Mouse (Mus musculus) bone marrow, adult 2 months (tissue): Measurements from ENCODE around the gene Wbp11. TPM values are rescaled to one million over a fixed set of nuclear protein-coding genes. Genes with fewer than 3 reads are reported as not detected.

Experiments used
- H3K27ac ChIP-seq: fragments of 200-500 bp; 2 replicates; pipeline ENCODE4 v1.5.1; 2012; ENCODE audit warnings: low read depth, mild to moderate bottlenecking, control low read depth, inconsistent platforms, low read length; ENCODE audit not compliant: control insufficient read depth, poor library complexity, insufficient read depth
- H3K4me1 ChIP-seq: fragments of 200-500 bp; 2 replicates; pipeline ENCODE4 v1.6.1; 2011; ENCODE audit warnings: low read length; ENCODE audit not compliant: control insufficient read depth, insufficient read depth
- H3K4me3 ChIP-seq: fragments of 200-500 bp; replicated peaks from 2 replicates; pipeline ENCODE3; 2011; ENCODE audit warnings: mild to moderate bottlenecking, low read depth, low read length, control low read depth; ENCODE audit not compliant: control insufficient read depth
- CTCF ChIP-seq: fragments of 200-500 bp; IDR thresholded peaks from 2 replicates; pipeline ENCODE4 v1.5.1; 2011; ENCODE audit warnings: low read length, control low read depth; ENCODE audit not compliant: control insufficient read depth, insufficient read depth
- POLR2A ChIP-seq: fragments of 200-500 bp; IDR thresholded peaks from 2 replicates; pipeline ENCODE4 v1.6.1; 2011; ENCODE audit warnings: low read depth, mild to moderate bottlenecking, control low read depth, low read length, borderline replicate concordance; ENCODE audit not compliant: control insufficient read depth
- WGBS: fragments of 180-500 bp; shearing (Covaris S2); methylation state at CpG from one replicate; pipeline ENCODE4 v1.1.7; 2018; 5-methylcytosine and 5-hydroxymethylcytosine counted together
- polyA plus RNA-seq: library from polyadenylated mRNA; stranded (reverse); fragments of >200 nt; gene quantifications from 2 replicates; pipeline ENCODE4 v1.2.4, GENCODE M21; 2011; ENCODE audit warnings: low replicate concordance; ENCODE audit not compliant: missing spikeins, insufficient read depth, insufficient read length

Wbp11 gene
- polyA plus RNA-seq, 1 experiment: 48.2 TPM

DNA sequence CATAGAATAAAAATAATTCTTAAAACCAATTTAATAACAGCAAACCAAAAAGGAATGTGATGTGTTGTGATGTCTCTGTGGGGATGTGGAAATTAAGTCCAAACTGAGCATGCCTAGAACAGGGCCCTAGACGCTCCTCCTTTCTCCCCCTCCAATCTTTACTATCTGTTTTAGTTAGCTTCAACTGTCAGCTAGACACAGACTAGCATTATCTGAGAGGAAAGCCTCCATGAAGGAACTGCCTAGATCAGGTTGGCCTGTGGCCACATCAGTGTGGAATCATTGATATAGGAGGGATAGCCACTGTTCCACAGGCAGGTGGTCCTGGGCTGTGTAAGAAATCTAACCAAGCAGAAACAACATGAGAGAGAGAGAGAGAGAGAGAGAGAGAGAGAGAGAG is 32.9 kb downstream of the Wbp11 start:
- TF ChIP-seq POLR2A (no peak), CTCF (no peak)
- H3K4me1 ChIP-seq: no peaks in the 10 kb centered on the region; the same call in 1 of the 2 replicates
- no peak overlapping the region for H3K4me3 ChIP-seq
- H3K27ac ChIP-seq: no peak overlapping the region
- 59% methylated on average over 1 of the region's 1 CpGs for WGBS

DNA sequence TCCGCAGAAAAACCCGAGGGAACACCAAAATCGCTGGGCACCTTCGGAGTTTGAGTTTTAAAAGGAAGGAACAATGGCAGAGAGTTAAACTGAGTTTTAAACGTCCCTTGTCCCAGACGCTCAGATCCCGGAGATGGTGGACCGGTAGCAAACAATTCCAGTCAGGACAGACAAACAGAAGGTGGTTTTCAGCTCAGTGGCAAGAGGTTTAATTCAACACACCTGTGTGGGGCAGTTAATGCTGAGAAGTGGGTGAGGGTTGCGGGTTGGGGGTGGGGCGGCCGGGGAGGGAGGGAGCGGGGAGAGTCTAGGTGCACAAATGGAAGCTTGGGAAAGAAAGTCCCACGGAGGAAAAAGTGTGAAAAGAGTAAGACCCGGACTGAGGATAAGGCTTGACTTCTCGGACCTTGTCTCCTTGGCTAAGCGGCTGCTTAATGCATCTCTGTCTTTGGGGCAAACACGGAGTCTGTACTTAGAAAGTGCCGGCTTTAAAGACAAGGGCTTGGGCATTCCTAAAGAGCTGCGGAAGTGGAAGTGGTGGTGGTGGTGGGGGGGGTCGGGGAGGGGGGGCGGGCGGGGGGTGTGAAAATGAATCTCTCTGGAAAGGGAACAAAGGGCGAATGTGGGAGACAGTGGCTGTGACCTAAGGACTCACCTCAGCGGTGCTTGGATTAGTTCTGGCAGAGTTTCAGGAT is 34.1 kb downstream of the Wbp11 start:
- H3K27ac ChIP-seq: no peak overlapping the region
- no peak overlapping the region for H3K4me3 ChIP-seq
- no peak for TF ChIP-seq POLR2A
- no peak for TF ChIP-seq CTCF
- WGBS: 1% methylated on average over 24 of the region's 24 CpGs
- H3K4me1 ChIP-seq: no peaks in the 10 kb centered on the region; the same call in 1 of the 2 replicates

DNA sequence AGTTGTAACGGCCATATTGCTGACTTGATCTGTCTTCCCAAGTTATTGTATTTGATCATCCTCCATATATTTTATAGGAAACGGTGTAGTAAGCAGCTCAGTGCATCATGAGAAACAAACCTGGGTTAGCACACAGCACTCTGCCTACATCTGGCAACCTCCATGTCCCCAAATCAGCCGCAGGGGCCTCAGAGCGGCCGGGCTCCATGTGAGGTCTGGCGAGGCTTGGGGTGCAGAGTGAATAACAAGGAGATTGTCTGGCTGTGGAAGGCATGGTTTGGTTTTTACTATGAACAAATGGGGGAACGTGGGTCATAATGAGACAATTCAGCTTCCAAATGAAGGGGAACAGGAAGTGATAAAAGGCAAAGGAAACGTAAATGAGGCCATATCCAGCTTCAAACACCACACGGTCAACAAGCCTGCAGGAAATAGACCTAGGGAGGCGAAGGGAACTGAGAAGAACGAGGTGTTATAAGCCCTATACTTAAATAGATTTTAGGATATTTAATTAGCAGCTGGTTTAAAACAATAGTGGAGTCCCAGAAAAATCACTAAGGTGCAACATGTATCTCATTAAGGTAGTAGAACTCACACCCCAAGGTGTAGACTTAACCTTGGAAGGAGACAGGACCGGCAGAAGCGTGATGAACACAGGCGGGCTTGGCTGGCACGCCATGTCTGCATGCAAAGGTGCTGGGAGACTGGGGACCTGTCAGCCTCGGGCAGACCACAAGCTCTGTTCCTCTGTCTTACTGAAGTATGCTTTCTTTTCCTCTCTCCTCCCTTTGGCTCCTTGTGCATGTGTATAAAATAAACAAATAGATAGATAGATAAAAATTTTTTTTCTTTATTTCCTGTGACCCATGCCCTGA is 34.9 kb downstream of the Wbp11 start:
- H3K27ac ChIP-seq: no peak overlapping the region
- no peaks in the 10 kb centered on the region; the same call in 1 of the 2 replicates for H3K4me1 ChIP-seq
- 27% methylated on average over 16 of the region's 16 CpGs for WGBS
- H3K4me3 ChIP-seq: no peak overlapping the region
- TF ChIP-seq POLR2A: no peak
- no peak for TF ChIP-seq CTCF

DNA sequence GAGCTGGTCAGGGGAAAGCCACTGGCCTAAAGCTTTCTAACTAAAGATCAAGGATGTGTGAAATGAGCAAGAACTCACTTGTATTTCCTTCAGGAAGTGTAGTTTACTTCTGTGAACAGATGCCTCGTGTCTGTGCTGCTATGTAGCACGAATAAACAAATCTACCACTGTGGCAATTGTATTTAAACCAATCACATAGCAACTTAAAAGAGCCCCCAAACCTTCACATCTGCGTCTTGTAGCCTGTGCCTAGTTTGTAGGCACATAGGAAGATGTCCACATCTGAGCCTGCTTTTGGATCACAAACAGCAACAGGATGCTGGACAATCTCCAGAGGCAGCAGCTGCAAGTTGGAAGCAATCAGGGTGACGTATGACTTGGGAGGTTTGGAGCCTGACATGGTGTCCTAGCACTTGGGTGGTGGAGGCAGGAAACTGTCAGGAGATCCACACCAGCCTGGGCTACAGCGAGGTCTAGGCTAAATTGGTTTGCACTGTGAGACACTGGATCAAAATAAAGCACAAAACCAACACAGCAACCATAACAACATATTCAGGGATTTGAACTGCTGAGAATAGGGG is 38.6 kb downstream of the Wbp11 start:
- H3K4me1 ChIP-seq: peaks cover 1% of the 10 kb centered on the region; the same call in 1 of the 2 replicates
- 62% methylated on average over 5 of the region's 5 CpGs for WGBS
- no peak overlapping the region for H3K27ac ChIP-seq
- TF ChIP-seq POLR2A (no peak), CTCF (no peak)
- no peak overlapping the region for H3K4me3 ChIP-seq

DNA sequence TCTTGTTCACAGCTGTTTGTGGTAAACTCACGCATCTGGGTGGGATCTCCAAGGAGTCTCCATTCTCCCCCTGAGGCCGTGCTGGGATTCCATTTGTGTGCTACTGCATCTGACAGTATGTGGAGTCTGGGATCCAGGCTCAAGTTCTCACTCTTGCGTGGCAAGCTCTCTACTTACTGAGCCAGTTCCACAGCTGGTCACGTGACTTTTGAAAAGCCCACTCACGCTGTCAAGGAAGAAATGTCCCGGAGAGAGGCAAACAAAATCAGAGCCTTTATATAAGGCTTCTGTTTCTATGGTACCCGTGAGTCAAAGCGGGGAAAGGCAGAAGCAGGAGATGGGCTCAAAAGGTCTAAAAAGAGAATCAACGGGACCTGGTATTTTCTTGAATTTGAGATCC is 45.3 kb downstream of the Wbp11 start:
- Histone ChIP-seq H3K4me1 (peaks cover 1% of the 10 kb centered on the region; the same call in 1 of the 2 replicates), H3K27ac (no peak overlapping the region), H3K4me3 (no peak overlapping the region)
- 85% methylated on average over 9 of the region's 9 CpGs for WGBS
- TF ChIP-seq POLR2A (no peak), CTCF (no peak)

DNA sequence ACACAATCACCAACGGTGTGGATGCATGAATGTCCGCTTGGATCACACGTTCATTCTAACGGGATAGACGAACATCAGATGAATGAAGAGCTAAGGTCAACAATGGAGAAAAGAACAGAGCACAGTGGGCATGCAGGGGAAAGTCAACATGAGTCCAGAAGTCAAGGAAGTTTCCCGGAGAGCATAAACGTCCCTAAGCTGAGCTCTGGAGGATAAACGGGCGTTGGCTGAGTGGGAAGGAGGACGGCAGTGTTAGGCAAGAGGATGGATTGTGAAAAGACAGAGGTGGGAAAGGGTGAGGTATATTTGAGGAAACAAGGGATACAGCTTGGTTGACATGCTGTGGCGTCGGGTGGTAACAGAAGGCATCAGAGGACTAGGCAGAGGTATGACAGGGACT is 45.9 kb downstream of the Wbp11 start:
- WGBS: 71% methylated on average over 12 of the region's 12 CpGs
- H3K4me3 ChIP-seq: no peak overlapping the region
- peaks cover 1% of the 10 kb centered on the region; the same call in 1 of the 2 replicates for H3K4me1 ChIP-seq
- no peak for TF ChIP-seq POLR2A
- no peak for TF ChIP-seq CTCF
- H3K27ac ChIP-seq: no peak overlapping the region

DNA sequence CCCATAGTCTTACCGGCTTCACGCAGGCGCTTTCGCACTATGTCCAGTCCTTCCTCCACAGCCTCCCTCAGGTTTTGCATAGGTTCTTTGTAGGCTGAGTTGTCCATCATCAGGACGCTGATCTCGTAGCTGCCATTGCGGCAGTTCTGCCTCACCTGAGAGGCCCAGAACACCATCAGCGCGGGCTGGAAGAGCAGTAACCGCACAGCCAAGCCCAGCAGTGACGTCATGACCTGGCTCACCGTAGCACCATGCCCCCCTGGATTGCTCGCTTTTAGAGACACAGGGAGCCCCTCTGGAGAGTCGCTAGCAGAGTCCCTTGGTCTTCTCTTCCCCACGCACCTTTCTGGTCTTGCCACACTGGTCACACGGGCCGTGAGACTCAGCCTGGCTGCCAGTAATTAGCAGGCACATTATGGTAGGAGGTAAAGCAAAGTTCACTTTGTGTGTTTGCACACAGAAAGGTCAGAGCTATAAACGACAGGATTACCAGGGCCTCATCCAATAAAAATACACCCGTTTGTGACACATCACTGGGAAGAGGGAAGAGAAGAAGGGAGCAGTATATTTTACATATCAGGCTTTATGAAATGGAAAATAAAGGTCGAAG is 46.6 kb downstream of the Wbp11 start, which contains the start of gene Gucy2c:
TSS of gene Gucy2c (minus strand) at position 389 of the 610 bp plus-strand sequence.
- WGBS: 79% methylated on average over 20 of the region's 20 CpGs
- no peak for TF ChIP-seq POLR2A
- no peak for TF ChIP-seq CTCF

DNA sequence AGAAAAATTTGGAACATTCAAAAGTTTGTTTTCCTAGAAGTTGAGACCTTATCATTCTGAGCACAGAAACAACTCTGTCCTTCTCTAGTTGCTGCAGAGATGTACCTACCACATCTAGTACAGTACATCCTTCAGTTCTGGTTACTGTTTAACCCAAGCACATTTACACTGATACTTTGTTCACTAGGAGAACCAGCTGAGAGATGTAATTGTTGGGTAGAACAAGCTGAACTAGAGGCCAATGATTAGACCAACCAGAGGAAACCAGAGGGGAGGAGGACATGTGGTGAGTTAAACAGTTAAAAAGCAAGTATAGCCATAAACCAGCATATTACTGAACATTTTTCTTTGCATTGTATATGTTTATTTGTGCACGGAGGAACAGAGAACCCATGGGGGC is 51.6 kb downstream of the Wbp11 start:
- WGBS: 77% methylated on average over 1 of the region's 1 CpGs

More for the DNA sequence above, 46.6 kb downstream of the Wbp11 start, which contains the start of gene Gucy2c:
- H3K4me3 ChIP-seq: no peak within 1 kb of the TSS
- no peak within 1 kb of the TSS for H3K27ac ChIP-seq
- no peaks in the 10 kb centered on the region; the same call in 1 of the 2 replicates for H3K4me1 ChIP-seq

More for the DNA sequence above, 51.6 kb downstream of the Wbp11 start:
- Histone ChIP-seq H3K4me3 (no peak overlapping the region), H3K27ac (no peak overlapping the region), H3K4me1 (no peaks in the 10 kb centered on the region)
- TF ChIP-seq CTCF: no peak
- no peak for TF ChIP-seq POLR2A
